In the genomic region with DNA sequence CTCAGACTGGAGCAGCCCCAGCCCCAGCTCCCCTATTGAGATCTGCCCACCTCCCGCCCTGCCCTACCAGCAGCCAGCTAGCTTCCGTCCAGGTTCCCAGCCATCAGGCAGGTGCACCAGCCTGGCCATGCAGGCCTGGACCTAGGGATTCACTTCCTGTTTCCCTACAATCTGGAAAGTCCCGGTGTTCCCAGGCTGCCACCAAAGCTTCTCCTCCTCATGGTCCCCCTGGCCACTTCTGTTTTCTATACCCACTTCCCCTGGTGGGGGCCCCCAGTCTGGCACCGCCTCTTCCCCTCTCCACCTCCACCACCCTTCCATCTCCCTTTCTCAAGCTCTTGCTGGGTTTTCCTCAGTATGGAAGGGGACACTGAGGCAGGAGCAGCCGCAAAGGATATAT, we compare ENCODE assay signal across 7 mouse cellular contexts. TPM values are rescaled to one million over a fixed set of nuclear protein-coding genes. Genes with fewer than 3 reads are reported as not detected.
DNase-seq lines count a peak whose midpoint lies in the region; ATAC-seq and TF ChIP-seq lines count a peak whose summit lies in the region.

Sbno2 (minus strand) TSS at position 112 of the 400 bp plus-strand sequence.

- DNase-seq in thymus, adult 2 months: no peak
- DNase-seq in thymus, postnatal 25 days: no peak
- DNase-seq in embryonic facial prominence, embryonic 11.5 days (ENCODE audit: low spot score): no peak
- no peak for DNase-seq in intestine, embryonic 14.5 days (ENCODE audit: low spot score)
- DNase-seq in lung, postnatal 10 days: peak; percentile 25
- no peak for DNase-seq in MN1 (ENCODE audit: low spot score)
- DNase-seq in gastrocnemius, postnatal 10 days: no peak

- no peak for TF ChIP-seq POLR2A in thymus, adult 2 months (IDR thresholded peaks at IDR 0.05; ENCODE audit: control insufficient read depth, extremely low read depth, insufficient read depth, low read length, poor library complexity)

- no peak for TF ChIP-seq CTCF in thymus, adult 2 months (IDR thresholded peaks at IDR 0.05; ENCODE audit: borderline replicate concordance, control insufficient read depth, extremely low read depth, insufficient read depth, low read length, poor library complexity)

- H3K36me3 ChIP-seq in thymus, adult 2 months (ENCODE audit: control insufficient read depth, insufficient read depth, low read length): no peaks in the 10 kb centered on the region
- no peaks in the 10 kb centered on the region for H3K36me3 ChIP-seq in embryonic facial prominence, embryonic 11.5 days (replicated peaks; ENCODE audit: control insufficient read depth, insufficient read depth, low read depth, low read length)
- H3K36me3 ChIP-seq in intestine, embryonic 14.5 days (ENCODE audit: control insufficient read depth, insufficient read depth, low read length): no peaks in the 10 kb centered on the region

- peak within 1 kb of the TSS; percentile 7; the same call in 1 of the 2 replicates for H3K27ac ChIP-seq in thymus, adult 2 months (ENCODE audit: control insufficient read depth, insufficient read depth, low read length)
- H3K27ac ChIP-seq in embryonic facial prominence, embryonic 11.5 days (replicated peaks; ENCODE audit: low read depth, low read length): no peak within 1 kb of the TSS
- no peak within 1 kb of the TSS for H3K27ac ChIP-seq in intestine, embryonic 14.5 days (ENCODE audit: low read depth)

- H3K4me3 ChIP-seq in thymus, adult 2 months (ENCODE audit: control insufficient read depth, insufficient read depth, low read length): no peak within 1 kb of the TSS
- no peak within 1 kb of the TSS for H3K4me3 ChIP-seq in embryonic facial prominence, embryonic 11.5 days (ENCODE audit: low read depth, low read length)
- H3K4me3 ChIP-seq in intestine, embryonic 14.5 days (ENCODE audit: low read depth, low read length): no peak within 1 kb of the TSS

- H3K9ac ChIP-seq in embryonic facial prominence, embryonic 11.5 days (replicated peaks; ENCODE audit: low read length): 0 out of 2 replicates have a peak within 1 kb of the TSS, but pooled peaks have one; percentile 2
- H3K9ac ChIP-seq in intestine, embryonic 14.5 days (ENCODE audit: low read length): no peak within 1 kb of the TSS

- no peak within 1 kb of the TSS for H3K4me2 ChIP-seq in embryonic facial prominence, embryonic 11.5 days (ENCODE audit: low read depth, low read length)
- no peak within 1 kb of the TSS for H3K4me2 ChIP-seq in intestine, embryonic 14.5 days (ENCODE audit: low read length)

- no peak for ATAC-seq in embryonic facial prominence, embryonic 11.5 days (replicated peaks; ENCODE audit: insufficient number of reproducible peaks, low FRiP score, low TSS enrichment, low read depth)
- no peak for ATAC-seq in intestine, embryonic 14.5 days (replicated peaks; ENCODE audit: low FRiP score, low TSS enrichment, low read depth)

- no peaks in the 10 kb centered on the region for H3K9me3 ChIP-seq in embryonic facial prominence, embryonic 11.5 days (replicated peaks; ENCODE audit: control insufficient read depth, low read length)
- no peaks in the 10 kb centered on the region for H3K9me3 ChIP-seq in intestine, embryonic 14.5 days (ENCODE audit: control insufficient read depth, low read length)

- H3K4me1 ChIP-seq in thymus, adult 2 months (replicated peaks; ENCODE audit: control insufficient read depth, insufficient read depth, low read length): peaks cover 17% of the 10 kb centered on the region
- 0 out of 2 replicates have a peak, but pooled peaks cover 3% of the 10 kb centered on the region for H3K4me1 ChIP-seq in embryonic facial prominence, embryonic 11.5 days (ENCODE audit: control insufficient read depth, insufficient read depth, low read length)
- peaks cover 15% of the 10 kb centered on the region for H3K4me1 ChIP-seq in intestine, embryonic 14.5 days (replicated peaks; ENCODE audit: control insufficient read depth, insufficient read depth, low read length)

- no peaks in the 10 kb centered on the region for H3K27me3 ChIP-seq in thymus, adult 2 months (ENCODE audit: control insufficient read depth, insufficient read depth, low read length)
- H3K27me3 ChIP-seq in embryonic facial prominence, embryonic 11.5 days (ENCODE audit: control insufficient read depth, insufficient read depth, low read length): no peaks in the 10 kb centered on the region
- no peaks in the 10 kb centered on the region for H3K27me3 ChIP-seq in intestine, embryonic 14.5 days (replicated peaks; ENCODE audit: control insufficient read depth, insufficient read depth, low read length)

- 58% methylated on average over 5 of the region's 5 CpGs for WGBS in thymus, adult 2 months
- WGBS in embryonic facial prominence, embryonic 11.5 days: 68% methylated on average over 5 of the region's 5 CpGs
- 59% methylated on average over 5 of the region's 5 CpGs for WGBS in intestine, embryonic 14.5 days

RNA-seq across cellular contexts. Expression of gene Sbno2, which starts in this region (rescaled TPM):
- polyA plus RNA-seq in thymus, adult 2 months (2012; rRNA removed): 127 and 138 TPM in 2 replicates
- 5.6 and 6.6 TPM in 2 replicates for polyA plus RNA-seq in embryonic facial prominence, embryonic 11.5 days (2014; fragmentation: Nextera tagmentation; extraction: Ambion mirVana)
- polyA plus RNA-seq in intestine, embryonic 14.5 days (2014; fragmentation: Nextera tagmentation; extraction: Ambion mirVana): 14.1 TPM in 2 replicates
- 10 to 100 TPM in 1 of 2 experiments, 1 to 10 TPM in 1; 7.7 to 11.6 TPM for total RNA-seq in gastrocnemius, postnatal 10 days (2021)
